Mouse (Mus musculus) natural killer cell, adult 2 months (primary cell): ENCODE data around the gene Phf10.
"Not testable (repeated sequence)": the region's sequence is repeated elsewhere in the genome, so short reads cannot be mapped to it uniquely, and the experiment has no call there.

Source experiments
- DNase-seq, 2 experiments: peaks; one replicate each; pipeline ENCODE4 v3.0.0; 2022; ENCODE audit warnings: low spot score in 2 of 2

The Phf10 gene

DNA sequence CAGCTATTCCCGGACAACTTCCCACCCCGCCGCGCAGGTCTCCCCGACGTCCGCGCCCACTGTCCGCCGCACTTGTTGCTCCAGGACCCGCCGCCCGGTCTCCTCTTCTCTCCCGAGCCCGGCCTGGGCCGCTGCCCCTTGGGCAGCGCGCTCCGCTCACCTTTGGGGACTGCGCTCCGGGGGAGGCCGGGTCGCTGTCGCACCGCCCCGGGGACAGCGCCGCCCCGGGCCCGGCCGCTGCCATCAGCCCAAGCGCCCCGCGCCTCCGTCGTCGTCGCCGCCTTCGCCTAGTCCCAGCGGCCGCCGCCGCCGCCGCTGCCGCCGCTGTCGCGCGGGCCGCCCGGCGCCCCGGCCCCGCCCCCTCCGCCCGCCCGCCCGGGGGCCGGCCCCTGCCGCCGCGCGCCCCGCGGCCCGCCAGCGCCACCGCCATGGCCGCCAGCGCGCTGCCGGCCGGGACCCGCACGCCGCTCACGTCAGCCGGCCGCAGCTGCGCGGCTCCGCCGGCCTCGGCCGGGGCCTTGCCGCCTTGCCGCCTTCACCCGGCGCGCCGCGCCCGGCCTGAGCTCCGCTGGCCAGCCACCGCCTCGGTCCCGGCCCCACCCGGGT is at the start of gene Phf10:
Phf10 (minus strand) TSS at position 323 of the 606 bp plus-strand sequence.
- not testable (repeated sequence) for DNase-seq

- DNase-seq: not testable (repeated sequence)
Measured at GRCm38 (mm10) chr17:15009706-15010413, 48.8 kb upstream of the Phf10 start, which contains the start of gene Gm3435. Gm3435 (plus strand) TSS chr17:15010176.

GRCm38 (mm10) chr17:15009088-15009487 is 48.0 kb upstream of the Phf10 start:
- DNase-seq: not testable (repeated sequence)

- not testable (repeated sequence) for DNase-seq
Measured at GRCm38 (mm10) chr17:15000047-15000446, 39.0 kb upstream of the Phf10 start.

GRCm38 (mm10) chr17:14994140-14994539 is 33.1 kb upstream of the Phf10 start:
- not testable (repeated sequence) for DNase-seq

GRCm38 (mm10) chr17:14993139-14993832 is 32.2 kb upstream of the Phf10 start:
- DNase-seq: not testable (repeated sequence)

GRCm38 (mm10) chr17:14992522-14993138 is 31.6 kb upstream of the Phf10 start:
- not testable (repeated sequence) for DNase-seq

DNA sequence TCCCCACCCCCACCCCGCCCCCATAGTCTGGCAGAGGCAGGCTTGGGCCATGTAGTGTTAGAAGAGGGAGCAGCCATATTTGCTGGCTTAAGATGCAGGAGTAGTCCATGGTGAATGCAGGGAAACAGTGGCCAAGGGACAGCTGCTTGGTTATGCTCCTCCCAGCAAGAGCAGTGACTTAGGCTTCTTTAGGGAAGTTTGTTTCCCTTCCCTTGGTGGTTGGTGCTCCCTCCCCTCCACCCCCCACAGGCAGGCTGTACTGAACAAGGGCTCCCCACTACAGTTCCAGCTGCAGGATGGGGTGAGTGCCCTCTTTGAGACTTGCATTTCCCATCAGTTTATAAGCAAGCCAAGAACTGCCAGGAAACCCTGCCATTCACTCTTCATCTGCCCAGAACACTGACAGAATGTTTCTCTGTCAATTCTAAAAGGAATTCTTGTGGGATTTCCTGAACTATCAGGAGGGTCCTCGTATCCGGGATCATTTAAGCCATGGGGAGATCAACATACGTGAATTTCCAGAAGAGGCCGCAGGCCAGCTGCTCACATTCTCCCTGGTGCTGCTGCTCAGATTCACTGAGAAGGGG is 29.1 kb upstream of the Phf10 start:
- DNase-seq: peak in 1 of 2 experiments; percentile 0

- not testable (repeated sequence) for DNase-seq
Measured at GRCm38 (mm10) chr17:14978362-14979038, 17.4 kb upstream of the Phf10 start, which contains the start of the genes 9030025P20Rik and Gm3417. 9030025P20Rik (plus strand) TSS chr17:14978468. Gm3417 (minus strand) TSS chr17:14978790.

- not testable (repeated sequence) for DNase-seq
Measured at GRCm38 (mm10) chr17:14977718-14978361, 16.8 kb upstream of the Phf10 start.

DNA sequence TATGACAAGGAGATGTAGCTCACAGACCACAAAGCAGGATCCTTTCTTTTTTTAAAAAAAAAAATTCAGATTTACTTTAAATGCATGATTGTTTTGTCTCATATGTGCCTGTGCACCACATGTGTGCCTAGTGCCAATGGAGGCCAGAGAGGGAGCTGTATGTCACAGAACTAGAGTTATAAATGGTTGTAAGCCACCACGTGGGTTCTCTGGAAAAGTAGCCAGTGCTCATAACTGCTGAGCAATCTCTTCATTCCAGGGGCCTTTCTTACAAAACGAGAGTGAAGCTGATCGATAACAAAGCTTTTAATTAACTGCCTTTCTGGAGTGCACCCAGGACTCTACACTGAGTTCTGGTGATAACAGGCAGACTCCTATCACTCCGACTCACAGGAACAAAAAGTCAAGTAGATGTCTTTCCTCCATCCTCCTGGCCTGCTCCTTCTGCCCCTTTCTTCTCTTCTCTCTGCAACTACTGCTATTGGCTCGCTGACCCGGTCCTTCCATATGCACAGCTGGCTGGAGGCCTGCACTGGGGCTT is 7.4 kb upstream of the Phf10 start:
- not testable (repeated sequence) for DNase-seq

GRCm38 (mm10) chr17:14961557-14962154 is 583 bp upstream of the Phf10 start:
- DNase-seq: not testable (repeated sequence)

DNA sequence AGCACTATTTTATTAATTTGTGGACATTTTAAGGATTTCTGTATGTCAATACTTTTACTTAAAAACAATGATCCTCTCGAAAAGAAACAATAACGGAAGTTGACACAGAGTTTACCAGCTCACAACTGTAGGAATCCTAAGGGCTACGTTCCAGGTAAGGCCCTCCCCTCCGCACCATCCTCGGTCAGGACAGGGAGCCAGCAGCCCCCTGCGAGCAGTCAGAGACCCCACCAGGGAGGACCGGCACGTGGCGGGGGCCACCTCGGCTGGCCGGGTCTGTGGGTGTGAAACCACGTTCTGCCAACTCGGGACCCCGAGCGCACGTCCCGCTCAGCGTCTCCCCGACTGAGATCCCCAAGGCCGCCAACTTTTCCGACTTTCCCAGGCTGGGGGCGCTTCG is 553 bp downstream of the Phf10 start:
- DNase-seq: no peak

- no peak for DNase-seq
Measured at GRCm38 (mm10) chr17:14959979-14960378, 1.1 kb downstream of the Phf10 start.

GRCm38 (mm10) chr17:14958686-14959327 is 2.3 kb downstream of the Phf10 start:
- no peak for DNase-seq

DNA sequence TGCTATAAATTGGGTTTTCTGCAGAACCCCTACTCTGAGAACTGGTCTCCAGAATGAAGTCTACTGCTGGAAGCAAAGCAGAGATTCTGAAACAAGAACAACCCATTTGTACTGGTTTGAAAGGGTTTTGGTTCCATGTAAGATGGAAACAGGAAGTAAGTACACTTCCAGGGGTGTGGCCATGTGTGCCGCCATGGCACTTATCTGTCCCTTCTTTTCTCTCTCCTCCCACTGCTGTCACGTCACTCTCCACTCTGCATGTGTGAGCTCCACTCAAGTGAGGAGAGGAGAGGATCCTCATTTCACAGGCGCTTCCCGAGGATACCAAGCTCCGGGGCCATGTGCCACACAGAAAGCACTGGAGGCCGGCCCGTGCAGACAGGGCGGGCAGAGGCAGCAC is 7.6 kb downstream of the Phf10 start:
- DNase-seq: no peak

DNA sequence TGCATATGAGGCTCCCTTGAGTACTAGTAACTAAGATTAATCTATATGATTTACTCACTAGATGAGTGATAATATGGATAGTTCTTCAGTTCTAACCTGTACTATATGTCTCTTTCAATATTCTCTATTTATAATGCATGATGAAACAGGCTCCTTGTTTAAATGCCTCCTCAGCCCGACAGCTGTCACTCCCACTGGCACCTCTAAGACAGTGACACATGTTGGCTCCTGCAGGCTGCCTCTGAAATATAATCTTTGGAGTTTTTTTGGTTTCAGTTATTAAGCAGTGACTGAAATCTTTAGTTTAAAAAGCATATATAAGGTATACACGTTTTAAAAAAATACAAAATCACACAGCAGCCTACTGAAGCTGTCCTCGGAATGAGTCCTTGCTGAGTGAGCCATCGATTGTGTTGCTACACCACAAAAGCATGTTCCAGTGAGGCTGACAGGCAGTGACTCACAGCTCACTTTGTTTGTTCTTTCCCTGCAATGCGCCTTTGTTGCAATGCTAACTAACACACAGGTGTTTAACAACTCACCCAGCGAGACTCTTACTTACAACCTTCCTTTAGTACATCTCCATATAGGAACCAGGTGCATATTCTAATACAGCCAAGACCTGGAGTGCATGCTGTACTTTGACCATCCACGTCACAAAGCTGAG is 11.8 kb downstream of the Phf10 start:
- no peak for DNase-seq

DNA sequence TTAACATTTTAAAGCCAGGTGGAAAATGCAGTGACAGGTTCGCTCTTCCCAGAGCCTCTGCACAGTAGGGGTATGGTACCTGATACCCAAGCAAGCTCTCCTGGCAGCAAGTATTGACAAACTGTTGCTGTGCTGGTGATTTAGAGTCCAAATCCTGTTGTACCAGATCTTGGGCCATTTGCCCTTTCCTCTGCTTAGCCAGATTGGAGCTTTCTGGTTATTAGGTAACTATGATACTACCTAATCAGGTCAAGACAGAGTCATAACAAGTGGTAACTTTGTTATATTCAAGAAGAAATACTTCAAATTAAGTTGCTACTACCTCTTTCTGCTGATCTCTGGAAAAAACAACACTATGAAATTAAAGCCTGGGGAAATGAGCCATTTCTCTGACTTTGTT is 16.5 kb downstream of the Phf10 start:
- no peak for DNase-seq

DNA sequence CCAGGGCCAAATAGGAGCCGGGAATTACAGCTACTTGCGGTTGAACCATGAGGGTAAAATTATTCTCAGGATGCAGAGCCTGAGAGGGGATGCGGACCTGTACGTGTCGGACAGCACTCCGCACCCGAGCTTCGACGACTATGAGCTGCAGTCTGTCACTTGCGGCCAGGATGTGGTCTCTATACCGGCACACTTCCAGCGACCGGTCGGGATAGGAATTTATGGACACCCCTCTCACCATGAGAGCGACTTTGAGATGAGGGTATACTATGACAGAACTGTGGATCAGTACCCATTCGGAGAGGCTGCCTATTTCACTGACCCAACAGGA is 17.4 kb downstream of the Phf10 start:
- no peak for DNase-seq
